Mouse (Mus musculus): ENCODE measurements around the gene Ost4. TPM values are rescaled to one million over a fixed set of nuclear protein-coding genes. Genes with fewer than 3 reads are reported as not detected.

Gene Ost4
- polyA plus RNA-seq, 1 experiment from 2014 or later = 244 TPM

- WGBS = 76% methylated on average over 8 of the region's 8 CpGs
- no peak for ATAC-seq
- no peaks in the 10 kb centered on the region for H3K36me3 ChIP-seq (ENCODE audit: control insufficient read depth, insufficient read depth, low read length)
- no peaks in the 10 kb centered on the region for H3K27me3 ChIP-seq (replicated peaks; ENCODE audit: control insufficient read depth, insufficient read depth, low read length)
- H3K4me1 ChIP-seq (ENCODE audit: control insufficient read depth, insufficient read depth, low read depth, low read length) = peaks cover 24% of the 10 kb centered on the region
- H3K4me3 ChIP-seq (ENCODE audit: low read length) = no peak overlapping the region
- no peaks in the 10 kb centered on the region for H3K9me3 ChIP-seq (ENCODE audit: control insufficient read depth, low read length)
- no peak overlapping the region for H3K27ac ChIP-seq (ENCODE audit: low read depth, low read length)
- H3K4me2 ChIP-seq (ENCODE audit: low read length) = no peak overlapping the region
- H3K9ac ChIP-seq (ENCODE audit: low read depth, low read length) = no peak overlapping the region
Observed at GRCm38 (mm10) chr5:30918691-30919090, 11.1 kb upstream of the Ost4 start.

- Histone ChIP-seq H3K9me3 (ENCODE audit: control insufficient read depth, low read length) (no peaks in the 10 kb centered on the region), H3K36me3 (ENCODE audit: control insufficient read depth, insufficient read depth, low read length) (no peaks in the 10 kb centered on the region), H3K27ac (ENCODE audit: low read depth, low read length) (no peak overlapping the region), H3K4me3 (ENCODE audit: low read length) (no peak overlapping the region), H3K27me3 (replicated peaks; ENCODE audit: control insufficient read depth, insufficient read depth, low read length) (no peaks in the 10 kb centered on the region), H3K4me2 (ENCODE audit: low read length) (no peak overlapping the region), H3K4me1 (ENCODE audit: control insufficient read depth, insufficient read depth, low read depth, low read length) (peaks cover 29% of the 10 kb centered on the region), H3K9ac (ENCODE audit: low read depth, low read length) (no peak overlapping the region)
- no peak for ATAC-seq
- WGBS = 86% methylated on average over 28 of the region's 31 CpGs
Observed at GRCm38 (mm10) chr5:30917891-30918670, 10.5 kb upstream of the Ost4 start.

GRCm38 (mm10) chr5:30917348-30917747 is 9.8 kb upstream of the Ost4 start:
- Histone ChIP-seq H3K4me2 (ENCODE audit: low read length) (no peak overlapping the region), H3K9ac (ENCODE audit: low read depth, low read length) (no peak overlapping the region), H3K9me3 (ENCODE audit: control insufficient read depth, low read length) (no peaks in the 10 kb centered on the region), H3K4me3 (ENCODE audit: low read length) (no peak overlapping the region), H3K36me3 (ENCODE audit: control insufficient read depth, insufficient read depth, low read length) (no peaks in the 10 kb centered on the region), H3K27me3 (replicated peaks; ENCODE audit: control insufficient read depth, insufficient read depth, low read length) (no peaks in the 10 kb centered on the region), H3K4me1 (ENCODE audit: control insufficient read depth, insufficient read depth, low read depth, low read length) (peaks cover 24% of the 10 kb centered on the region), H3K27ac (ENCODE audit: low read depth, low read length) (no peak overlapping the region)
- no peak for ATAC-seq
- 83% methylated on average over 11 of the region's 11 CpGs for WGBS

GRCm38 (mm10) chr5:30916841-30917240 is 9.3 kb upstream of the Ost4 start:
- no peak for ATAC-seq
- Histone ChIP-seq H3K4me1 (ENCODE audit: control insufficient read depth, insufficient read depth, low read depth, low read length) (peaks cover 20% of the 10 kb centered on the region), H3K9ac (ENCODE audit: low read depth, low read length) (no peak overlapping the region), H3K4me3 (ENCODE audit: low read length) (no peak overlapping the region), H3K36me3 (ENCODE audit: control insufficient read depth, insufficient read depth, low read length) (no peaks in the 10 kb centered on the region), H3K27ac (ENCODE audit: low read depth, low read length) (no peak overlapping the region), H3K27me3 (replicated peaks; ENCODE audit: control insufficient read depth, insufficient read depth, low read length) (no peaks in the 10 kb centered on the region), H3K9me3 (ENCODE audit: control insufficient read depth, low read length) (no peaks in the 10 kb centered on the region), H3K4me2 (ENCODE audit: low read length) (no peak overlapping the region)
- WGBS = 89% methylated on average over 9 of the region's 9 CpGs

GRCm38 (mm10) chr5:30915974-30916433 is 8.4 kb upstream of the Ost4 start:
- H3K27ac ChIP-seq (ENCODE audit: low read depth, low read length) = peak overlapping the region; percentile 60
- 5% methylated on average over 7 of the region's 7 CpGs for WGBS
- no peak overlapping the region for H3K4me3 ChIP-seq (ENCODE audit: low read length)
- H3K27me3 ChIP-seq (replicated peaks; ENCODE audit: control insufficient read depth, insufficient read depth, low read length) = no peaks in the 10 kb centered on the region
- no peaks in the 10 kb centered on the region for H3K36me3 ChIP-seq (ENCODE audit: control insufficient read depth, insufficient read depth, low read length)
- H3K4me1 ChIP-seq (ENCODE audit: control insufficient read depth, insufficient read depth, low read depth, low read length) = peaks cover 19% of the 10 kb centered on the region
- H3K9ac ChIP-seq (ENCODE audit: low read depth, low read length) = peak overlapping the region; percentile 15; the same call in 1 of the 2 replicates
- H3K9me3 ChIP-seq (ENCODE audit: control insufficient read depth, low read length) = no peaks in the 10 kb centered on the region
- H3K4me2 ChIP-seq (ENCODE audit: low read length) = peak overlapping the region; percentile 42
- ATAC-seq = peak; percentile 86

GRCm38 (mm10) chr5:30915456-30915855 is 7.9 kb upstream of the Ost4 start:
- 0 out of 2 replicates have a peak overlapping the region, but pooled peaks have one; percentile 48 for H3K27ac ChIP-seq (ENCODE audit: low read depth, low read length)
- ATAC-seq = peak; percentile 19
- peak overlapping the region; percentile 32 for H3K4me2 ChIP-seq (ENCODE audit: low read length)
- peak overlapping the region; percentile 40; the same call in 1 of the 2 replicates for H3K9ac ChIP-seq (ENCODE audit: low read depth, low read length)
- H3K27me3 ChIP-seq (replicated peaks; ENCODE audit: control insufficient read depth, insufficient read depth, low read length) = no peaks in the 10 kb centered on the region
- peaks cover 15% of the 10 kb centered on the region for H3K4me1 ChIP-seq (ENCODE audit: control insufficient read depth, insufficient read depth, low read depth, low read length)
- H3K9me3 ChIP-seq (ENCODE audit: control insufficient read depth, low read length) = no peaks in the 10 kb centered on the region
- WGBS = 68% methylated on average over 9 of the region's 9 CpGs
- H3K4me3 ChIP-seq (ENCODE audit: low read length) = no peak overlapping the region
- H3K36me3 ChIP-seq (ENCODE audit: control insufficient read depth, insufficient read depth, low read length) = no peaks in the 10 kb centered on the region

GRCm38 (mm10) chr5:30914849-30915248 is 7.3 kb upstream of the Ost4 start:
- Histone ChIP-seq H3K9me3 (ENCODE audit: control insufficient read depth, low read length) (no peaks in the 10 kb centered on the region), H3K4me3 (ENCODE audit: low read length) (no peak overlapping the region), H3K27me3 (replicated peaks; ENCODE audit: control insufficient read depth, insufficient read depth, low read length) (no peaks in the 10 kb centered on the region), H3K36me3 (ENCODE audit: control insufficient read depth, insufficient read depth, low read length) (no peaks in the 10 kb centered on the region), H3K4me2 (ENCODE audit: low read length) (peak overlapping the region; percentile 32; the same call in 1 of the 2 replicates), H3K9ac (ENCODE audit: low read depth, low read length) (no peak overlapping the region), H3K27ac (ENCODE audit: low read depth, low read length) (no peak overlapping the region), H3K4me1 (ENCODE audit: control insufficient read depth, insufficient read depth, low read depth, low read length) (peaks cover 15% of the 10 kb centered on the region)
- no peak for ATAC-seq
- 84% methylated on average over 6 of the region's 6 CpGs for WGBS

GRCm38 (mm10) chr5:30914101-30914635 is 6.6 kb upstream of the Ost4 start:
- Histone ChIP-seq H3K4me2 (ENCODE audit: low read length) (peak overlapping the region; percentile 20), H3K27me3 (replicated peaks; ENCODE audit: control insufficient read depth, insufficient read depth, low read length) (no peaks in the 10 kb centered on the region), H3K9me3 (ENCODE audit: control insufficient read depth, low read length) (no peaks in the 10 kb centered on the region), H3K9ac (ENCODE audit: low read depth, low read length) (0 out of 2 replicates have a peak overlapping the region, but pooled peaks have one; percentile 25), H3K4me1 (ENCODE audit: control insufficient read depth, insufficient read depth, low read depth, low read length) (peaks cover 15% of the 10 kb centered on the region), H3K27ac (ENCODE audit: low read depth, low read length) (no peak overlapping the region), H3K36me3 (ENCODE audit: control insufficient read depth, insufficient read depth, low read length) (no peaks in the 10 kb centered on the region), H3K4me3 (ENCODE audit: low read length) (peak overlapping the region; percentile 8; the same call in 1 of the 2 replicates)
- ATAC-seq = no peak
- WGBS = 77% methylated on average over 7 of the region's 7 CpGs

GRCm38 (mm10) chr5:30913060-30913841 is 5.7 kb upstream of the Ost4 start, which contains the start of gene Emilin1:
Gene Emilin1, plus strand, starts transcription at chr5:30913402.
- ATAC-seq = 0 out of 2 replicates have a peak, but pooled peaks have one; percentile 9
- WGBS = 29% methylated on average over 13 of the region's 13 CpGs
- peak within 1 kb of the TSS; percentile 8; the same call in 1 of the 2 replicates for H3K4me3 ChIP-seq (ENCODE audit: low read length)
- H3K27ac ChIP-seq (ENCODE audit: low read depth, low read length) = peak within 1 kb of the TSS; percentile 71
- no peaks in the 10 kb centered on the region for H3K9me3 ChIP-seq (ENCODE audit: control insufficient read depth, low read length)
- H3K27me3 ChIP-seq (replicated peaks; ENCODE audit: control insufficient read depth, insufficient read depth, low read length) = no peaks in the 10 kb centered on the region
- peak within 1 kb of the TSS; percentile 20 for H3K4me2 ChIP-seq (ENCODE audit: low read length)
- peak within 1 kb of the TSS; percentile 25 for H3K9ac ChIP-seq (ENCODE audit: low read depth, low read length)
- H3K4me1 ChIP-seq (ENCODE audit: control insufficient read depth, insufficient read depth, low read depth, low read length) = peaks cover 19% of the 10 kb centered on the region
- H3K36me3 ChIP-seq (ENCODE audit: control insufficient read depth, insufficient read depth, low read length) = no peaks in the 10 kb centered on the region

All from hindbrain, embryonic 16.5 days (tissue).